In the genomic region with DNA sequence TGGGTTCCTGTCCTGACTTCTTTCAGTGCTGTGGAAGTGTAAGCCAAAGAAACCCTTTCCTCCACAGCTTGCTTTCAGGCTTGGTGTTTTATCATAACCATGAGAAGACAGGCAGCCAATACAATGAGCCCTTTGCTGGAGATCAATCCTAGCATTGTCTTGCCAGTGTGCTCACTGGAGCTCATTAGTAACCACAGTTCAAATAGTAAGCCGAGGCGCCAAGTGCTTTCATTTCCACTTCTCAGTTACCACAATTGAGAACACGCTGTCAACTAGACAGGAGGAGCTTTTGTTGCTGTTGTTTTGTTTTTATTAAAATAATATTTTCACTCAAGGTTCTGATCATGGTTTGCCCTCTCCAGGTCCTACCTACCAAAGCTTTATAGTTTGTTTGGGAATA, we compare ENCODE assay signal across 11 mouse cellular contexts. TPM values are rescaled to one million over a fixed set of nuclear protein-coding genes. Genes with fewer than 3 reads are reported as not detected.
DNase-seq lines count a peak whose midpoint lies in the region; ATAC-seq and TF ChIP-seq lines count a peak whose summit lies in the region.
"Had no signal": no experiment of that assay in that cellular context is flagged by ENCODE, and none has a peak within 500 bp of the region (broad histone marks: within the 10 kb centered on the region; RNA-seq: fewer than 3 reads in every experiment).

No protein-coding gene starts in this region.

- H3K9ac ChIP-seq in heart, postnatal 0 days (replicated peaks; ENCODE audit: low read depth, low read length): no peak overlapping the region
- H3K9ac ChIP-seq in liver, embryonic 15.5 days: no peak overlapping the region
- H3K9ac ChIP-seq: hindbrain, embryonic 13.5 days had no signal

- TF ChIP-seq CTCF in heart, postnatal 0 days (IDR thresholded peaks at IDR 0.05; ENCODE audit: low read depth): no peak
- no peak for TF ChIP-seq CTCF in bone marrow macrophage, adult 2 months (IDR thresholded peaks at IDR 0.05; ENCODE audit: low read depth, low read length)

- DNase-seq in heart, postnatal 0 days (ENCODE audit: low spot score): no peak
- DNase-seq in heart, postnatal 25 days (ENCODE audit: low spot score): no peak
- DNase-seq in CD4-positive, CD25-positive, alpha-beta regulatory T cell, adult 2 months (ENCODE audit: low read depth, low spot score): peak; percentile 64
- DNase-seq in left cerebral cortex, adult 18-20 months (ENCODE audit: low spot score in 2 of 2): no peak
- no peak for DNase-seq in frontal cortex, adult 2 months (ENCODE audit: extremely low spot score in 1 of 2, low spot score in 1 of 2)
- no peak for DNase-seq in gastrocnemius, postnatal 4 days (ENCODE audit: low spot score in 2 of 2)
- DNase-seq: kidney, adult 9 months had no signal

- H3K27me3 ChIP-seq in heart, postnatal 0 days (ENCODE audit: control insufficient read depth, insufficient read depth, low read length): no peaks in the 10 kb centered on the region
- H3K27me3 ChIP-seq in liver, embryonic 15.5 days: no peaks in the 10 kb centered on the region; the same call in 1 of the 2 replicates

- TF ChIP-seq EP300 in heart, postnatal 0 days (IDR thresholded peaks at IDR 0.05; ENCODE audit: low read depth): no peak

- no peaks in the 10 kb centered on the region for H3K36me3 ChIP-seq in heart, postnatal 0 days (replicated peaks; ENCODE audit: control insufficient read depth, insufficient read depth, low read length)
- H3K36me3 ChIP-seq in liver, embryonic 15.5 days (replicated peaks): 0 out of 2 replicates have a peak, but pooled peaks cover 1% of the 10 kb centered on the region
- H3K36me3 ChIP-seq: hindbrain, embryonic 13.5 days had no signal

- H3K27ac ChIP-seq in heart, postnatal 0 days (ENCODE audit: low read depth): peak overlapping the region; percentile 50; the same call in 1 of the 2 replicates
- H3K27ac ChIP-seq in bone marrow macrophage, adult 2 months (ENCODE audit: insufficient read depth, low read depth, low read length): peak overlapping the region; percentile 64
- peak overlapping the region; percentile 68; the same call in 1 of the 2 replicates for H3K27ac ChIP-seq in liver, embryonic 15.5 days (replicated peaks)
- H3K27ac ChIP-seq: hindbrain, embryonic 13.5 days had no signal

- no peaks in the 10 kb centered on the region for H3K9me3 ChIP-seq in heart, postnatal 0 days (replicated peaks; ENCODE audit: control insufficient read depth, low read length)
- no peaks in the 10 kb centered on the region for H3K9me3 ChIP-seq in liver, embryonic 15.5 days (replicated peaks)
- H3K9me3 ChIP-seq: hindbrain, embryonic 13.5 days had no signal

- intact Hi-C loops in heart, postnatal 25 days (cut with DNase I): loop anchor here (5.0 kb wide), 1 partner anchor 37 kb away; no protein-coding TSS in a partner anchor

- no peak for ATAC-seq in heart, postnatal 0 days (ENCODE audit: insufficient read depth, low read depth)
- ATAC-seq in liver, embryonic 15.5 days (ENCODE audit: insufficient read depth): no peak
- ATAC-seq: midbrain, embryonic 16.5 days had no signal

- WGBS in heart, postnatal 0 days: 88% methylated on average over 3 of the region's 3 CpGs
- 75% methylated on average over 3 of the region's 3 CpGs for WGBS in liver, embryonic 15.5 days (ENCODE audit: insufficient replicate concordance)

- no peak overlapping the region for H3K4me3 ChIP-seq in heart, postnatal 0 days (ENCODE audit: low read depth, low read length)
- no peak overlapping the region for H3K4me3 ChIP-seq in bone marrow macrophage, adult 2 months (ENCODE audit: insufficient read depth, low read length)
- no peak overlapping the region for H3K4me3 ChIP-seq in liver, embryonic 15.5 days (replicated peaks)
- H3K4me3 ChIP-seq: hindbrain, embryonic 13.5 days had no signal

- H3K4me2 ChIP-seq in heart, postnatal 0 days (ENCODE audit: low read depth, low read length): no peak overlapping the region
- no peak overlapping the region for H3K4me2 ChIP-seq in liver, embryonic 15.5 days

- TF ChIP-seq POLR2A in bone marrow macrophage, adult 2 months (IDR thresholded peaks at IDR 0.05; ENCODE audit: borderline replicate concordance, low read depth, low read length): no peak

- H3K4me1 ChIP-seq in heart, postnatal 0 days (ENCODE audit: control insufficient read depth, insufficient read depth): peaks cover 15% of the 10 kb centered on the region; the same call in 1 of the 2 replicates
- H3K4me1 ChIP-seq in bone marrow macrophage, adult 2 months (ENCODE audit: control insufficient read depth, insufficient read depth, low read length): peaks cover 33% of the 10 kb centered on the region
- H3K4me1 ChIP-seq in liver, embryonic 15.5 days (replicated peaks): peaks cover 50% of the 10 kb centered on the region

RNA-seq across cellular contexts. Expression of a gene that starts 1.5 kb away (rescaled TPM):
- total RNA-seq in heart, postnatal 0 days (2014; rRNA removed; ENCODE audit: low replicate concordance): 14.8 and 37.1 TPM in 2 replicates
- 16.0 and 16.4 TPM in 2 replicates for polyA plus RNA-seq in heart, postnatal 0 days (2015; fragmentation: Nextera tagmentation; extraction: Ambion mirVana)
- total RNA-seq in heart, postnatal 25 days (2021): 10 to 100 TPM; 20.4 to 23.7 TPM
- polyA plus RNA-seq in bone marrow macrophage, adult 2 months (2012; ENCODE audit: insufficient read depth, insufficient read length, missing spikeins): 67.5 and 83.4 TPM in 2 replicates
- polyA plus RNA-seq in liver, embryonic 15.5 days (2015; fragmentation: Nextera tagmentation; extraction: Ambion mirVana): 9.0 and 9.1 TPM in 2 replicates
- 1 to 10 TPM; 3.3 to 3.6 TPM for total RNA-seq in left cerebral cortex, adult 18-20 months (2021)
- 3.8 TPM in 2 replicates for polyA plus RNA-seq in frontal cortex, adult 2 months (2012; rRNA removed)
- total RNA-seq in gastrocnemius, postnatal 4 days (2021): 10 to 100 TPM; 21.0 to 25.4 TPM
